Mouse (Mus musculus): ENCODE measurements around the gene Tsc2.

DNA sequence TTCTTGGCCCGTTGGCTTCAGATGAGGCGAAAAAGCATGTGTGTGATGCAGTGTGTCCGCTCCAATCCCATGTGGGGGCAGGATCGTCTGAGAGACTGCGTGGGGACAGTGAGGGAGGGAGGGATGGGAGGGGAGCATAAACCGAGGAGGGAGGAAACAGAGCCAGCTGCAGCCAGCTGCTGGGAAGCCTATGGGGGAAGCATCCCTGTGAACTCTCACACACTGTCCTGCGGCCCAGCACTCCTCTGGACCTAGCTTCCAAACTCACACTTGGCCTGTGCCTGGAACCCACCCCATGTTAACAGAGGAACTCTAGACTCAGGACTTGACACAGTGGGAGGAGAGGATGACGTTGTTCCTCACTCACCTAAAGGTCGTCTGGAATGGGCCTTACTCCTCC is 6.4 kb upstream of the Tsc2 start:
- TF ChIP-seq CHD2 (IDR thresholded peaks at IDR 0.05; ENCODE audit: low read depth, low read length) = no peak
- TF ChIP-seq ZC3H11A (IDR thresholded peaks at IDR 0.05; ENCODE audit: borderline replicate concordance, low read depth, low read length) = no peak
- no peak for TF ChIP-seq HCFC1 (IDR thresholded peaks at IDR 0.05; ENCODE audit: borderline replicate concordance, insufficient read depth, low read length)
- no peak for TF ChIP-seq MAFK (IDR thresholded peaks at IDR 0.05; ENCODE audit: insufficient read depth, low read depth, low read length)

All from ES-E14 (cell line).